9 mouse cellular contexts compared by ENCODE assay signal in the genomic region with DNA sequence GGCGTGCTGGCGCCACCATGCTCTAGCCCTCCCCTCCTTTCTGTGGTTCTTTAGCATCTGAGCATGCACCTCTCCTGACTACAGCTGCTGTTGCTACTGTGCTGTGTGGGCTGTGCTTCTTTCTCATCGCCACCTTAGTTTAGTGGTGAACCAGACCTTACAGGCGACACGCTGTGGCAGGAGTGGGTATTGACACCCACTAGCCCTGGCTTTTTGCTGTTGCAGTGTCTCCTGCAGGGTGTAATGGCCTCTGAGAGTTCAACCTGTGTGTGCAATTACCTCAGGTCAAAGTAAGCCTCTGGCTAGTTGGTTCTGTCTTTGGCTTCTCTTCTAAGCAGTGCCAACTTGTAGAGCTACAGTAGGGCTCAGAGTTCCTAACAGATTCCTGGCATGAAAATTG. TPM values are rescaled to one million over a fixed set of nuclear protein-coding genes. Genes with fewer than 3 reads are reported as not detected.
DNase-seq lines count a peak whose midpoint lies in the region; TF ChIP-seq lines count a peak whose summit lies in the region.
"Had no signal": no experiment of that assay in that cellular context is flagged by ENCODE, and none has a peak within 500 bp of the region (broad histone marks: within the 10 kb centered on the region; RNA-seq: fewer than 3 reads in every experiment).

No protein-coding gene starts in this region.

- peaks cover 41% of the 10 kb centered on the region for H3K36me3 ChIP-seq in liver, adult 2 months (ENCODE audit: control insufficient read depth, insufficient read depth, low read length)
- H3K36me3 ChIP-seq in spleen, adult 2 months (ENCODE audit: control insufficient read depth, insufficient read depth, low read length): peaks cover 27% of the 10 kb centered on the region

- peaks cover 2% of the 10 kb centered on the region for H3K4me1 ChIP-seq in cortical plate, adult 2 months (ENCODE audit: control insufficient read depth, insufficient read depth, low read length)
- H3K4me1 ChIP-seq in liver, adult 2 months (ENCODE audit: control insufficient read depth, insufficient read depth, low read length): no peaks in the 10 kb centered on the region
- no peaks in the 10 kb centered on the region for H3K4me1 ChIP-seq in spleen, adult 2 months (ENCODE audit: control insufficient read depth, insufficient read depth, insufficient read length)

- no peak for TF ChIP-seq POLR2A in cortical plate, adult 2 months (IDR thresholded peaks at IDR 0.05; ENCODE audit: extremely low read depth, insufficient read depth, low read length)
- TF ChIP-seq POLR2A in liver, adult 2 months (IDR thresholded peaks at IDR 0.05; ENCODE audit: extremely low read depth, insufficient read depth, low read length): no peak
- no peak for TF ChIP-seq POLR2A in spleen, adult 2 months (IDR thresholded peaks at IDR 0.05; ENCODE audit: low read depth, low read length)

- 53% methylated on average over 5 of the region's 5 CpGs for WGBS in liver, adult 2 months
- 72% methylated on average over 5 of the region's 5 CpGs for whole genome bisulfite sequencing in spleen, adult 2 months

- no peaks in the 10 kb centered on the region for H3K27me3 ChIP-seq in liver, adult 2 months (ENCODE audit: control insufficient read depth, insufficient read depth, low read length)
- no peaks in the 10 kb centered on the region for H3K27me3 ChIP-seq in spleen, adult 2 months (ENCODE audit: control insufficient read depth, insufficient read depth, low read length)

- no peaks in the 10 kb centered on the region for H3K79me2 ChIP-seq in liver, adult 2 months (ENCODE audit: control insufficient read depth, insufficient read depth, low read length)

- DNase-seq in adrenal gland, postnatal 10 days: peak; percentile 56
- DNase-seq in adrenal gland, postnatal 4 days (ENCODE audit: low spot score in 2 of 2): no peak
- DNase-seq in layer of hippocampus, adult 9-11 months: peak; percentile 29
- no peak for DNase-seq in layer of hippocampus, postnatal 25 days (ENCODE audit: extremely low spot score in 1 of 2, low spot score in 1 of 2)
- peak; percentile 96 for DNase-seq in liver, adult 2 months (ENCODE audit: extremely low read depth, low read depth, low spot score)
- DNase-seq in spleen, adult 2 months (ENCODE audit: low read depth in 1 of 2, low spot score in 2 of 2): peak in 1 of 2 experiments; percentile 67
- no peak for DNase-seq in heart, postnatal 25 days (ENCODE audit: low spot score)

- intact Hi-C loops in heart, postnatal 25 days (cut with DNase I): no loop called here

- TF ChIP-seq CTCF in cortical plate, adult 2 months (IDR thresholded peaks at IDR 0.05; ENCODE audit: extremely low read depth, insufficient read depth, low read length): peak; percentile 53
- peak; percentile 86 for TF ChIP-seq CTCF in liver, adult 2 months (IDR thresholded peaks at IDR 0.05; ENCODE audit: low read depth, low read length)
- peak; percentile 49; the same call in 1 of the 2 replicates for TF ChIP-seq CTCF in spleen, adult 2 months (IDR thresholded peaks at IDR 0.05; ENCODE audit: extremely low read depth, insufficient read depth, insufficient read length, insufficient replicate concordance)

- H3K4me3 ChIP-seq in cortical plate, adult 2 months (ENCODE audit: insufficient read depth, low read length): no peak overlapping the region
- no peak overlapping the region for H3K4me3 ChIP-seq in liver, adult 2 months (ENCODE audit: insufficient read depth, low read depth, low read length)
- no peak overlapping the region for H3K4me3 ChIP-seq in spleen, adult 2 months (ENCODE audit: extremely low read depth, insufficient read depth, insufficient read length)
- H3K4me3 ChIP-seq: myocyte had no signal

- no peak overlapping the region for H3K9ac ChIP-seq in liver, adult 2 months (ENCODE audit: low read depth, low read length)

- no peak overlapping the region for H3K27ac ChIP-seq in cortical plate, adult 2 months (ENCODE audit: insufficient read depth, low read length)
- no peak overlapping the region for H3K27ac ChIP-seq in liver, adult 2 months (replicated peaks; ENCODE audit: insufficient read depth, low read depth, low read length)
- no peak overlapping the region for H3K27ac ChIP-seq in spleen, adult 2 months (ENCODE audit: insufficient read depth, low read length)

RNA-seq across cellular contexts. Expression of gene Deaf1, which starts 11.5 kb away (rescaled TPM):
- total RNA-seq in adrenal gland, postnatal 10 days (2021): 10 to 100 TPM; 39.9 to 59.2 TPM
- 10 to 100 TPM; 74.1 to 78.8 TPM for total RNA-seq in adrenal gland, postnatal 4 days (2021)
- total RNA-seq in layer of hippocampus, postnatal 25 days (2021): 10 to 100 TPM; 91.3 to 92.6 TPM
- polyA plus RNA-seq in cortical plate, adult 2 months (2012; rRNA removed): 31.8 and 35.5 TPM in 2 replicates
- 3.1 and 5.8 TPM in 2 replicates for total RNA-seq in liver, adult 2 months (2014; rRNA removed)
- polyA plus RNA-seq in liver, adult 2 months (2012; rRNA removed): 6.9 and 7.8 TPM in 2 replicates
- 15.3 and 15.9 TPM in 2 replicates for polyA plus RNA-seq in spleen, adult 2 months (2012; rRNA removed)
- 10 to 100 TPM; 16.4 to 17.1 TPM for total RNA-seq in heart, postnatal 25 days (2021)

RNA-seq across cellular contexts. Expression of gene Tmem80, which starts 11.6 kb away (rescaled TPM):
- 10 to 100 TPM; 22.1 to 31.6 TPM for total RNA-seq in adrenal gland, postnatal 10 days (2021)
- total RNA-seq in adrenal gland, postnatal 4 days (2021): 10 to 100 TPM; 34.8 to 36.6 TPM
- total RNA-seq in layer of hippocampus, postnatal 25 days (2021): 10 to 100 TPM; 28.8 to 39.3 TPM
- polyA plus RNA-seq in cortical plate, adult 2 months (2012; rRNA removed): 56.7 and 59.2 TPM in 2 replicates
- total RNA-seq in liver, adult 2 months (2014; rRNA removed): 8.9 and 10.3 TPM in 2 replicates
- 14.3 and 20.9 TPM in 2 replicates for polyA plus RNA-seq in liver, adult 2 months (2012; rRNA removed)
- polyA plus RNA-seq in spleen, adult 2 months (2012; rRNA removed): 32.4 and 37.0 TPM in 2 replicates
- total RNA-seq in heart, postnatal 25 days (2021): 10 to 100 TPM; 13.5 to 13.9 TPM

RNA-seq across cellular contexts. Expression of gene Eps8l2, which starts 22.7 kb away (rescaled TPM):
- 1 to 10 TPM; 4.6 to 7.1 TPM for total RNA-seq in adrenal gland, postnatal 10 days (2021)
- 10 to 100 TPM in 1 of 2 experiments, 1 to 10 TPM in 1; 3.1 to 15.7 TPM for total RNA-seq in adrenal gland, postnatal 4 days (2021)
- total RNA-seq in layer of hippocampus, postnatal 25 days (2021): 1 to 10 TPM; 4.7 to 6.2 TPM
- polyA plus RNA-seq in cortical plate, adult 2 months (2012; rRNA removed): 6.7 and 6.8 TPM in 2 replicates
- 17.4 and 38.5 TPM in 2 replicates for total RNA-seq in liver, adult 2 months (2014; rRNA removed)
- 80.9 and 117 TPM in 2 replicates for polyA plus RNA-seq in liver, adult 2 months (2012; rRNA removed)
- 2.5 TPM in 2 replicates for polyA plus RNA-seq in spleen, adult 2 months (2012; rRNA removed)
- total RNA-seq in heart, postnatal 25 days (2021): 1 to 10 TPM; 3.2 to 4.3 TPM

RNA-seq across cellular contexts. Expression of gene Drd4, which starts 24.2 kb away (rescaled TPM):
- under 1 TPM in 1 of 2 experiments, not detected in 1; 0.36 TPM for total RNA-seq in adrenal gland, postnatal 10 days (2021)
- under 1 TPM; 0.34 to 0.36 TPM for total RNA-seq in adrenal gland, postnatal 4 days (2021)
- total RNA-seq in layer of hippocampus, postnatal 25 days (2021): under 1 TPM in 1 of 2 experiments, not detected in 1; 0.12 TPM
- polyA plus RNA-seq in cortical plate, adult 2 months (2012; rRNA removed): 0.42 and 0.50 TPM in 2 replicates
- not detected in 2 replicates for total RNA-seq in liver, adult 2 months (2014; rRNA removed)
- not detected in 2 replicates for polyA plus RNA-seq in liver, adult 2 months (2012; rRNA removed)
- 0.09 and 0.22 TPM in 2 replicates for polyA plus RNA-seq in spleen, adult 2 months (2012; rRNA removed)
- total RNA-seq in heart, postnatal 25 days (2021): not detected
- polyA plus RNA-seq: myocyte had no signal

RNA-seq across cellular contexts. Expression of gene Sct, which starts 37.0 kb away (rescaled TPM):
- total RNA-seq in adrenal gland, postnatal 10 days (2021): 1 to 10 TPM; 2.8 to 3.2 TPM
- 10 to 100 TPM in 1 of 2 experiments, 1 to 10 TPM in 1; 9.0 to 12.9 TPM for total RNA-seq in adrenal gland, postnatal 4 days (2021)
- not detected for total RNA-seq in layer of hippocampus, postnatal 25 days (2021)
- 0.27 and 0.38 TPM in 2 replicates for polyA plus RNA-seq in cortical plate, adult 2 months (2012; rRNA removed)
- not detected in 2 replicates for total RNA-seq in liver, adult 2 months (2014; rRNA removed)
- polyA plus RNA-seq in liver, adult 2 months (2012; rRNA removed): not detected in 2 replicates
- 1.6 and 4.5 TPM in 2 replicates for polyA plus RNA-seq in spleen, adult 2 months (2012; rRNA removed)
- not detected for total RNA-seq in heart, postnatal 25 days (2021)

Comparison
In these comparisons a context has a peak if more than half of its experiments do, and no peak if none do; other contexts are left out.
1. DNase-seq: peak in adrenal gland, postnatal 10 days (single experiment), layer of hippocampus, adult 9-11 months (single experiment) and liver, adult 2 months (single experiment); none in adrenal gland, postnatal 4 days (0 of 2), layer of hippocampus, postnatal 25 days (0 of 2) and heart, postnatal 25 days (single experiment).
2. Peak in every context shown above with its lines, with median percentiles within 50 percentile points of each other: CTCF ChIP-seq.